Mouse (Mus musculus) G1E (cell line): ENCODE data around the gene Parp16.

Experiments
- CTCF ChIP-seq: IDR thresholded peaks from 2 replicates; pipeline ENCODE4 v1.5.1; 2012; ENCODE audit warnings: low read depth, low read length, inconsistent platforms, mixed read lengths
- GATA1 ChIP-seq: IDR thresholded peaks from 2 replicates; pipeline ENCODE4 v1.6.1; 2012; ENCODE audit warnings: borderline replicate concordance, low read length, inconsistent platforms, mixed read lengths
- TAL1 ChIP-seq: conservative IDR thresholded peaks from 2 replicates; pipeline ENCODE4 v1.6.1; 2012; ENCODE audit warnings: low read depth, low read length, inconsistent platforms, mixed read lengths

DNA sequence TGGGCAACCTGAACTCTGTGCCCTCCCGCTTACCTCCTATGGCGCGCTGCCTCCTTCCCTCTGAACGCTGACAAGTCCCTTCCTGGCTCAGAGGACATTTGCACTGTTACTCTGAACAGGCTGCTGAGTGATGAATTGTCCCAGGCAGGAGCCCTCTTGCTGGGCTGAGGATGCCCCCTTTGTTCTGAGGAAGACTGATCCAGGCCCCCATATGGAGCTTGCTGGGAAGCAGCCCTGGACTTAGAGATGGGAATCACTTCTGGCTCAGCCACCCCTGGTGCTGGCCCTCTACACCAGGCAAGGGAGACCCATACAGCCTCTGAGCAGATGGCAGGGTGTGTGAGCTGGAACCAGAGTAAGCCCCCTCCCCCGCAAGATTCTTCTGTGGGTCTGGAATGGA, 49.2 kb upstream of the Parp16 start:
- TF ChIP-seq CTCF: no peak
- TF ChIP-seq TAL1: no peak
- TF ChIP-seq GATA1: no peak
